Mouse (Mus musculus) heart, embryonic 10.5 days (tissue): ENCODE results near the gene Cep97. TPM values are rescaled to one million over a fixed set of nuclear protein-coding genes. Genes with fewer than 3 reads are reported as not detected.

Experiments used
- DNase-seq: peaks from one replicate; pipeline ENCODE4 v3.0.0-alpha.2; 2017; ENCODE audit warnings: low spot score
- H3K27ac ChIP-seq: fragments of 300-500 bp; sonication (generic); 2 replicates; pipeline ENCODE4 v1.5.1; 2016; ENCODE audit warnings: mild to moderate bottlenecking
- H3K27me3 ChIP-seq: fragments of 300-500 bp; sonication (generic); 2 replicates; pipeline ENCODE4 v1.6.1; 2016; ENCODE audit warnings: mild to moderate bottlenecking; ENCODE audit not compliant: poor library complexity, insufficient read depth, severe bottlenecking
- H3K36me3 ChIP-seq: fragments of 300-500 bp; sonication (generic); 2 replicates; pipeline ENCODE4 v1.6.1; 2016; ENCODE audit warnings: mild to moderate bottlenecking, moderate library complexity
- H3K4me1 ChIP-seq: fragments of 300-500 bp; sonication (generic); 2 replicates; pipeline ENCODE4 v1.6.1; 2016; ENCODE audit warnings: mild to moderate bottlenecking
- H3K4me3 ChIP-seq: fragments of 300-500 bp; sonication (generic); 2 replicates; pipeline ENCODE4 v1.5.1; 2016; ENCODE audit warnings: mild to moderate bottlenecking, moderate library complexity
- H3K9me3 ChIP-seq: fragments of 300-500 bp; sonication (generic); 2 replicates; pipeline ENCODE4 v1.6.1; 2016; ENCODE audit warnings: mild to moderate bottlenecking, moderate library complexity
- WGBS: fragments of 180-500 bp; shearing (Covaris S2); methylation state at CpG from one replicate; pipeline ENCODE4 v1.1.7; 2016; 5-methylcytosine and 5-hydroxymethylcytosine counted together
- polyA plus RNA-seq: library from polyadenylated mRNA; unstranded; fragments of >200 nt; fragmentation: Nextera tagmentation; extraction: Ambion mirVana; gene quantifications from 2 replicates; pipeline ENCODE4 v1.2.1, GENCODE M21; 2016

Gene Cep97
- polyA plus RNA-seq, 1 experiment from 2014 or later = 10.3 TPM

GRCm38 (mm10) chr16:55924010-55924409, 10.6 kb downstream of the Cep97 start:
- no peaks in the 10 kb centered on the region for H3K4me1 ChIP-seq
- H3K4me3 ChIP-seq = no peak overlapping the region
- WGBS = 90% methylated on average over 4 of the region's 4 CpGs
- H3K27ac ChIP-seq = no peak overlapping the region
- H3K27me3 ChIP-seq = no peaks in the 10 kb centered on the region
- DNase-seq = no peak
- H3K9me3 ChIP-seq = no peaks in the 10 kb centered on the region
- H3K36me3 ChIP-seq = peaks cover 77% of the 10 kb centered on the region

GRCm38 (mm10) chr16:55922079-55922478, 12.6 kb downstream of the Cep97 start:
- no peak for DNase-seq
- H3K4me1 ChIP-seq = no peaks in the 10 kb centered on the region
- WGBS = 88% methylated on average over 10 of the region's 10 CpGs
- no peak overlapping the region for H3K27ac ChIP-seq
- no peaks in the 10 kb centered on the region for H3K27me3 ChIP-seq
- H3K36me3 ChIP-seq = peaks cover 80% of the 10 kb centered on the region
- no peak overlapping the region for H3K4me3 ChIP-seq
- no peaks in the 10 kb centered on the region for H3K9me3 ChIP-seq

- H3K4me3 ChIP-seq = no peak overlapping the region
- 92% methylated on average over 7 of the region's 7 CpGs for WGBS
- peaks cover 77% of the 10 kb centered on the region for H3K36me3 ChIP-seq
- H3K4me1 ChIP-seq = no peaks in the 10 kb centered on the region
- peak; percentile 42 for DNase-seq
- no peaks in the 10 kb centered on the region for H3K27me3 ChIP-seq
- H3K9me3 ChIP-seq = no peaks in the 10 kb centered on the region
- H3K27ac ChIP-seq = no peak overlapping the region
These were observed 19.9 kb downstream of the Cep97 start for GRCm38 (mm10) chr16:55914716-55915115.

- 91% methylated on average over 10 of the region's 10 CpGs for WGBS
- Histone ChIP-seq H3K27me3 (no peaks in the 10 kb centered on the region), H3K36me3 (peaks cover 72% of the 10 kb centered on the region), H3K4me1 (no peaks in the 10 kb centered on the region), H3K9me3 (no peaks in the 10 kb centered on the region), H3K4me3 (no peak overlapping the region), H3K27ac (no peak overlapping the region)
- no peak for DNase-seq
These were observed 24.4 kb downstream of the Cep97 start for GRCm38 (mm10) chr16:55910208-55910793.

- Histone ChIP-seq H3K4me1 (no peaks in the 10 kb centered on the region), H3K27me3 (no peaks in the 10 kb centered on the region), H3K27ac (no peak overlapping the region), H3K9me3 (no peaks in the 10 kb centered on the region), H3K4me3 (no peak overlapping the region), H3K36me3 (peaks cover 62% of the 10 kb centered on the region)
- 86% methylated on average over 5 of the region's 5 CpGs for WGBS
- no peak for DNase-seq
These were observed 27.6 kb downstream of the Cep97 start for GRCm38 (mm10) chr16:55906928-55907679.

GRCm38 (mm10) chr16:55905370-55905769, 29.3 kb downstream of the Cep97 start:
- H3K9me3 ChIP-seq = no peaks in the 10 kb centered on the region
- H3K27ac ChIP-seq = no peak overlapping the region
- no peak overlapping the region for H3K4me3 ChIP-seq
- WGBS = 89% methylated on average over 25 of the region's 25 CpGs
- H3K36me3 ChIP-seq = peaks cover 50% of the 10 kb centered on the region
- H3K27me3 ChIP-seq = no peaks in the 10 kb centered on the region
- no peak for DNase-seq
- no peaks in the 10 kb centered on the region for H3K4me1 ChIP-seq

- Histone ChIP-seq H3K27me3 (no peaks in the 10 kb centered on the region), H3K4me3 (no peak overlapping the region), H3K4me1 (peaks cover 5% of the 10 kb centered on the region; the same call in 1 of the 2 replicates), H3K27ac (no peak overlapping the region), H3K9me3 (no peaks in the 10 kb centered on the region), H3K36me3 (peaks cover 29% of the 10 kb centered on the region)
- DNase-seq = no peak
- 86% methylated on average over 14 of the region's 14 CpGs for WGBS
These were observed 32.6 kb downstream of the Cep97 start for GRCm38 (mm10) chr16:55901839-55902756.

- Histone ChIP-seq H3K27ac (no peak overlapping the region), H3K36me3 (no peaks in the 10 kb centered on the region), H3K27me3 (no peaks in the 10 kb centered on the region), H3K9me3 (no peaks in the 10 kb centered on the region), H3K4me1 (peaks cover 23% of the 10 kb centered on the region), H3K4me3 (no peak overlapping the region)
- DNase-seq = peak; percentile 78
- WGBS = 73% methylated on average over 9 of the region's 9 CpGs
These were observed 36.2 kb downstream of the Cep97 start for GRCm38 (mm10) chr16:55898385-55899002.

- Histone ChIP-seq H3K9me3 (no peaks in the 10 kb centered on the region), H3K4me1 (peaks cover 31% of the 10 kb centered on the region), H3K27me3 (no peaks in the 10 kb centered on the region), H3K4me3 (peak overlapping the region; percentile 83), H3K27ac (peak overlapping the region; percentile 89), H3K36me3 (no peaks in the 10 kb centered on the region)
- no peak for DNase-seq
- WGBS = 2% methylated on average over 9 of the region's 9 CpGs
These were observed 39.0 kb downstream of the Cep97 start for GRCm38 (mm10) chr16:55895651-55896095.

GRCm38 (mm10) chr16:55894893-55895650, 39.6 kb downstream of the Cep97 start, which contains the start of gene Nxpe3:
TSS of gene Nxpe3 (minus strand) at chr16:55895285.
- peak; percentile 96 for DNase-seq
- peaks cover 31% of the 10 kb centered on the region for H3K4me1 ChIP-seq
- H3K9me3 ChIP-seq = no peaks in the 10 kb centered on the region
- peak within 1 kb of the TSS; percentile 83 for H3K4me3 ChIP-seq
- peaks cover 4% of the 10 kb centered on the region; the same call in 1 of the 2 replicates for H3K36me3 ChIP-seq
- no peaks in the 10 kb centered on the region for H3K27me3 ChIP-seq
- H3K27ac ChIP-seq = peak within 1 kb of the TSS; percentile 89
- WGBS = under 1% methylated on average over 69 of the region's 74 CpGs

GRCm38 (mm10) chr16:55894536-55894892, 40.1 kb downstream of the Cep97 start:
- Histone ChIP-seq H3K9me3 (no peaks in the 10 kb centered on the region), H3K36me3 (peaks cover 9% of the 10 kb centered on the region), H3K27ac (peak overlapping the region; percentile 89), H3K4me3 (peak overlapping the region; percentile 83), H3K4me1 (peaks cover 31% of the 10 kb centered on the region), H3K27me3 (no peaks in the 10 kb centered on the region)
- 0% methylated on average over 4 of the region's 4 CpGs for WGBS
- DNase-seq = no peak
